Mouse (Mus musculus): ENCODE results near the gene Pold1.

DNA sequence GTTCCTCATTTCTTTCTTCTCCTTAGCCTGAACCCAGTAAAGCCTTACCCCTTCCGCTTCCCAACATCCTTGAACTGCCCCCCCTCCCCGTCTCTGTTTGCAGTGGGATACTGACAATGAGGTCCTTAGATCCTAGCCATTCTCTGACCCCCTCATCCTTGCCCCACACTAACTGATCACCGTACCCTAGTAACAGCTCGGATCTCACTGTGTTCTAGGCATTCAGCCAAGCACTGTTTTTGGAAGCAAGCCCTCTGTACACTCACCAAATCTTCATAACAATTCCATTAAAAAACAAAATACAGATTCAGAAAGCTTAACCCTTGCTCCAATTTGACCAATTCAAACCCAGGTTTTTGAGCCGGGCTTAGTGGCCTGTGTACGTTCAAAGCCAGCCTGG, 45.6 kb upstream of the Pold1 start:
- TF ChIP-seq EP300 (IDR thresholded peaks at IDR 0.05; ENCODE audit: low read depth) (no peak), CTCF (IDR thresholded peaks at IDR 0.05; ENCODE audit: low read depth) (no peak)
